Mouse (Mus musculus) left cerebral cortex, adult 8-10 months (tissue): ENCODE measurements around the gene Bnc1. TPM values are rescaled to one million over a fixed set of nuclear protein-coding genes. Genes with fewer than 3 reads are reported as not detected.

ENCODE experiments used
- total RNA-seq, 4 experiments: library from RNA; stranded (reverse); gene quantifications; 2 replicates each; pipeline ENCODE4 v1.2.4; 2022

The Bnc1 gene
- total RNA-seq, 4 experiments from 2014 or later = not detected

Other genes starting within 250 kb of the Bnc1 start
- gene Ramac, start 229.4 kb downstream of the Bnc1 start, total RNA-seq = 10 to 100 TPM; 78.2 to 89.6 (median 84.4) TPM
- gene 3110040N11Rik, start 202.8 kb downstream of the Bnc1 start, total RNA-seq = 10 to 100 TPM; 24.6 to 32.7 (median 27.1) TPM
- 100 to 1,000 TPM; 102 to 123 (median 113) TPM for gene Btbd1, start 162.9 kb downstream of the Bnc1 start, total RNA-seq
- not detected for gene Gm10160, start 136.5 kb downstream of the Bnc1 start, total RNA-seq
- gene Tm6sf1, start 133.3 kb downstream of the Bnc1 start, total RNA-seq = 10 to 100 TPM; 22.3 to 28.4 (median 27.6) TPM
- gene Hdgfl3, start 57.8 kb downstream of the Bnc1 start, total RNA-seq = 10 to 100 TPM; 77.1 to 89.2 (median 82.9) TPM
- gene Sh3gl3, start 181.5 kb upstream of the Bnc1 start, total RNA-seq = 10 to 100 TPM; 50.3 to 59.5 (median 55.5) TPM